Mouse (Mus musculus) neural tube, embryonic 15.5 days (tissue): Measurements from ENCODE around the gene Maip1. TPM values are rescaled to one million over a fixed set of nuclear protein-coding genes. Genes with fewer than 3 reads are reported as not detected.

ENCODE experiments used
- ATAC-seq: fragments of 200-750 bp; cut with Nextera tagmentation; 2 replicates; pipeline ENCODE4 v1.8.0; 2017; ENCODE audit warnings: mild to moderate bottlenecking, moderate TSS enrichment, moderate library complexity; ENCODE audit not compliant: low FRiP score
- H3K27ac ChIP-seq: fragments of 300-500 bp; sonication (generic); replicated peaks from 2 replicates; pipeline ENCODE4 v1.5.1; 2015; ENCODE audit warnings: mild to moderate bottlenecking, inconsistent platforms
- H3K27me3 ChIP-seq: fragments of 300-500 bp; sonication (generic); replicated peaks from 2 replicates; pipeline ENCODE4 v1.6.1; 2015; ENCODE audit warnings: inconsistent platforms
- H3K36me3 ChIP-seq: fragments of 300-500 bp; sonication (generic); 2 replicates; pipeline ENCODE4 v1.6.1; 2015; ENCODE audit warnings: inconsistent platforms
- H3K4me1 ChIP-seq: fragments of 300-500 bp; sonication (generic); 2 replicates; pipeline ENCODE4 v1.6.1; 2015; ENCODE audit warnings: inconsistent platforms
- H3K4me2 ChIP-seq: fragments of 300-500 bp; sonication (generic); 2 replicates; pipeline ENCODE4 v1.6.1; 2015; ENCODE audit warnings: inconsistent platforms, mild to moderate bottlenecking, moderate library complexity
- H3K4me3 ChIP-seq: fragments of 300-500 bp; sonication (generic); replicated peaks from 2 replicates; pipeline ENCODE4 v1.5.1; 2015; ENCODE audit warnings: mild to moderate bottlenecking, inconsistent platforms
- H3K9ac ChIP-seq: fragments of 300-500 bp; sonication (generic); replicated peaks from 2 replicates; pipeline ENCODE4 v1.6.1; 2015; ENCODE audit warnings: mild to moderate bottlenecking, inconsistent platforms
- H3K9me3 ChIP-seq: fragments of 300-500 bp; sonication (generic); replicated peaks from 2 replicates; pipeline ENCODE4 v1.6.1; 2016; ENCODE audit warnings: inconsistent platforms
- WGBS: fragments of 180-500 bp; shearing (Covaris S2); methylation state at CpG from one replicate; pipeline ENCODE4 v1.1.7; 2015; ENCODE audit warnings: mixed read lengths; 5-methylcytosine and 5-hydroxymethylcytosine counted together
- polyA plus RNA-seq: library from polyadenylated mRNA; unstranded; fragments of >200 nt; fragmentation: Nextera tagmentation; extraction: Ambion mirVana; gene quantifications from 2 replicates; pipeline ENCODE4 v1.2.1, GENCODE M21; 2015

Gene Maip1
- polyA plus RNA-seq, 1 experiment from 2014 or later: 18.1 TPM

DNA sequence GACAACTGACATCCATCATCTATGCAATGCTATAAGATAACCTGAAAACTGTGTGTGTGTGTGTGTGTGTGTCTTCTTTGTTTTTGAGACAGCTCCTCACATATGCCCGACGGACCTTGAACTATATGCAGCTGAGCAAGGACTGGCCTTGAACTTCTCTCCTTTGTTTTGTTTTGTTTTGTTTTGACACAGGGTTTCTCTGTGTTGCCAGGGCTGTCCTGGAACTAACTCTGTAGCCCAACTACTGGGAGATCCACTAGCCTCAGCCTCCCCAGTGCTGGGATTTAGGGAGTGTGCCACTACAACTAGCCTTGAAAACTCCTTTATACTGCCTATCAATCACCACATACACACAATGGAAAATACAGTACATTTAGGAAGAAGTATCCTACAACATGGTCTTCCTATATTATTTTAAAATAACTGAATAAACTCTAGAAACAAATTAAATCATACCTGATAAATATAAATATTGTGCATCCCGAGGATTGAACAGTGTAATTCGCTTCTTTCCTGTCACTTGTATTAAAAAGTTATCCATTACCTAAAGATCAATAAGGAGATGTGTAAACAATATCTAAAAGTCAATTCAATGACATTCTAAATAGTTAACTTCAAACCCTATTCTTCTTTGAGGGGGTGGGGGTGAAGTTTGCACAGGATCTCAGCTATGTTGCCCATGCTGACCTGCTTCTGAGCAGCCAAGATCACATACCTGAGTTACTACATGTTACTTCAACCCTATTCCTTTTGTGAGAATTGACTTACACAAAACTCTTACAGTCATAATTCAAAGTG lies 14.9 kb upstream of the Maip1 start:
- H3K27ac ChIP-seq: no peak overlapping the region
- 93% methylated on average over 4 of the region's 4 CpGs for WGBS
- H3K4me2 ChIP-seq: no peak overlapping the region
- H3K4me3 ChIP-seq: no peak overlapping the region
- no peak overlapping the region for H3K9ac ChIP-seq
- no peaks in the 10 kb centered on the region for H3K9me3 ChIP-seq
- H3K4me1 ChIP-seq: no peaks in the 10 kb centered on the region
- peaks cover 20% of the 10 kb centered on the region for H3K36me3 ChIP-seq
- no peaks in the 10 kb centered on the region for H3K27me3 ChIP-seq
- no peak for ATAC-seq

DNA sequence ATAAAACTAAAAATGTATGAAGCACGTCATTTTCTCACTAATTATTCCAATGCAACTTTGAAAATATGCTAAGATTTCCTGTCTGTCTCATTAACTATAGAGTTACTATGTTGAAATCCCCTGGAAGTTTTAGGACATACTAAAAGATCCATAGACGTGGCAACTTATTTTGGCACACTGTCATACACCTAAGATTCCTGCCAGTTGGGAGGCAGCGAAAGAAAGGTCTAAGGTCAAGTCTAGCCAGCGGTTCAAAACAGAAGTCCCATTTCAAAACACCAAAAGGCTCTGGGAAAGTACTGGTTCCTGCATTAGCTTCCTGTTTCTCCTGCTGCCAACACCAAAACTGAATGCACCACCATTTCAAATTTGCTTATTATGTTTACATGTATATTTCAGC lies 13.7 kb upstream of the Maip1 start:
- peaks cover 26% of the 10 kb centered on the region for H3K36me3 ChIP-seq
- no peaks in the 10 kb centered on the region for H3K27me3 ChIP-seq
- no peak overlapping the region for H3K4me3 ChIP-seq
- H3K9me3 ChIP-seq: no peaks in the 10 kb centered on the region
- no peak overlapping the region for H3K27ac ChIP-seq
- 86% methylated on average over 4 of the region's 4 CpGs for WGBS
- ATAC-seq: no peak
- no peak overlapping the region for H3K4me2 ChIP-seq
- no peak overlapping the region for H3K9ac ChIP-seq
- no peaks in the 10 kb centered on the region for H3K4me1 ChIP-seq

DNA sequence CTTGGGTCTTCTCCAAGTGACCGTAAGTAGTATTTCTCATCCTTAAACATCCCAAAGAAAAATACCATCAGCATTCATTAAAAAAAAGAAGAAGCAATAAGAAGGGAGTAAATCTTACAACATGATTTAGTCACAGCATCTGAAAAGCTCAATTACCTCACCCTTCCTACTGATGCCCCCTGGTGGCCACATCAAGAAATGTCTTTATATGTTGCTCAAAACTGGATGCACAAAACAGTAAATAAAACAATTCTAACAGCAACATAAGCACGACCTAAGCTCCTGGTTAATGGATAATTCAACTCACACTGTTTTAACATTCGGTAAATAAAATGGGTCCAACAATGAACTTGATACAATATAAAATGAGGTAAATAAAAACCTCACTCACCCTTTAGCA lies 12.1 kb upstream of the Maip1 start:
- Histone ChIP-seq H3K4me2 (no peak overlapping the region), H3K36me3 (peaks cover 29% of the 10 kb centered on the region), H3K4me3 (no peak overlapping the region), H3K9ac (no peak overlapping the region), H3K4me1 (no peaks in the 10 kb centered on the region), H3K27me3 (no peaks in the 10 kb centered on the region), H3K27ac (no peak overlapping the region), H3K9me3 (no peaks in the 10 kb centered on the region)
- ATAC-seq: no peak
- WGBS: 63% methylated on average over 3 of the region's 3 CpGs

DNA sequence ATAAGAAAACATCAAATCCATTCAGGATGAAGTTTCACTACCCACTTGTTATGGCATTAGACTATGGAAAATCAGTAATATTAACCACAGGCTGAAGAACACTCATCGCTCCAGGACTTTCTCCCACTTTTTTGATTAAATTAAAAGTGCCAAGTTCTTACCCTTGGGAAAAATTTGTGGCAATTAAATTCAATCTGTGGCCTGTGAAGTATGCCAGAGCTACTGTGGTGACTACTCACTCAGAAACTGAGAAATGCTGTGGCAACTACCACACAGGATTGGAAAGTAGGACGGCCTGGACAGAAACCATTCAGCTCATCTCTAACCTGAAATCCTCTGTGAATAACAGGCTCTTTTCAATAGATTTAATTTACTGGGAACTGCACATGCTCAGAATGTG lies 5.8 kb upstream of the Maip1 start:
- Histone ChIP-seq H3K27me3 (no peaks in the 10 kb centered on the region), H3K9me3 (no peaks in the 10 kb centered on the region), H3K4me2 (no peak overlapping the region), H3K4me3 (no peak overlapping the region), H3K9ac (no peak overlapping the region), H3K27ac (no peak overlapping the region), H3K36me3 (peaks cover 28% of the 10 kb centered on the region), H3K4me1 (peaks cover 7% of the 10 kb centered on the region)
- WGBS: 88% methylated on average over 2 of the region's 2 CpGs
- ATAC-seq: no peak

DNA sequence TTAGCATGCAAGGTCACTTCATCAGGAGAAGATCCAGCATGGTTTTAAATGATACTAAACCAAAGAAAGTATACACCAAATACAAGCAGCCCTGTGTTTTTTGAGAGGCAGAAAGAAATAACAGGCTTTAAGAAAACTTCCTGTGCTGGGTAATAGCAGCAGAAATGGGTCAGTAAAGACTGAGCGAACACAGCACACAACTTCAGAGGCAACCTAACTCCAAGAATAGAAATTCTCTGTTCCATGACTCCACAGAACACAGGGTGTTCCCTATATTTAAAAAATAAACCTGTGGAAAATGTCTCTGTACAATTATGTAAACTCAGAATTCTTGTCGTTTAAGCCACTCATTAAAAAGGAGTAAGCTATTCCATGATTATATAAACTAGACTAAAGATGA lies 5.3 kb upstream of the Maip1 start:
- Histone ChIP-seq H3K27me3 (no peaks in the 10 kb centered on the region), H3K9ac (no peak overlapping the region), H3K9me3 (no peaks in the 10 kb centered on the region), H3K36me3 (peaks cover 25% of the 10 kb centered on the region), H3K4me3 (no peak overlapping the region), H3K27ac (no peak overlapping the region), H3K4me1 (peaks cover 11% of the 10 kb centered on the region), H3K4me2 (no peak overlapping the region)
- 93% methylated on average over 2 of the region's 2 CpGs for WGBS
- no peak for ATAC-seq

DNA sequence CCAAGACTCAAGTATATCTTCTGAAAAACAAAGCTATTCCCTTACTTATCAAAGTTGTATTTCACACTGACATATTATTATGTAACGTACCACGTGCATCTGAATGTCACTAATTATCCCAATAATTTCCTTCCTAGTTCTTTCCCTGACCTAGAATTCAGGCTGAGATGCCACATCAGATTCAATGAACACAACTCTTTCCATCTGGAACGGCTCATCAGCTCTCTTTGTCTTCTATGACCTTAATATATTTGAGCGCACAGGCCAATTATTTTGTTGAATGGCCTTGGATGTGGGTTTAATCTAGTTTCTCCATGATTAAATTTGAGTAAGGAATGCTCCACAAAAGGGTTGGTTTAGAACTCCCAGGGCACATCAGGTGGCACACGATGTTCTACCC lies 4.0 kb upstream of the Maip1 start:
- Histone ChIP-seq H3K4me3 (no peak overlapping the region), H3K36me3 (peaks cover 19% of the 10 kb centered on the region), H3K27ac (no peak overlapping the region), H3K4me1 (peaks cover 12% of the 10 kb centered on the region), H3K27me3 (no peaks in the 10 kb centered on the region), H3K9ac (no peak overlapping the region), H3K9me3 (no peaks in the 10 kb centered on the region), H3K4me2 (no peak overlapping the region)
- WGBS: 89% methylated on average over 5 of the region's 5 CpGs
- ATAC-seq: no peak

DNA sequence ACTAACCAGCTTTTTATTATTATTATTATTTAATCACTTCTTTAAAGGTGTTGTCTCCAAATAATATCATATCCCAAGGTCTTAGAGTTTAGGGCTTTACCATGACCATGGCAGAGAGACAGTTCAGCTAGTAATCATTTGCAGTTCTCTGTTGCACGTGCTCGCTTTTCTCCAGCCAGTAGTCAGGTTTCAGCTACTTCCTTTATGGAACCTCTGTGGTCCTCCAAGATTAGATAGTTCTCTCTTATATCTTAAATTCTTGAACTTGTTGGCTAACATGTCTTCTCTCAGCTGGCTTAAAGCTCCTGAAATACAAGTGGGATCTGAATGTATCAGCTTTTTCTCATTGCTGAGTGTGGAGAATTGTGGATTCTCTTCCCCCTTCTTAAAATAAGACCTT lies 2.9 kb downstream of the Maip1 start:
- Histone ChIP-seq H3K27me3 (no peaks in the 10 kb centered on the region), H3K4me1 (peaks cover 35% of the 10 kb centered on the region), H3K9me3 (no peaks in the 10 kb centered on the region), H3K4me2 (peak overlapping the region; percentile 32), H3K9ac (no peak overlapping the region), H3K36me3 (peaks cover 19% of the 10 kb centered on the region), H3K4me3 (no peak overlapping the region), H3K27ac (no peak overlapping the region)
- no peak for ATAC-seq
- WGBS: 97% methylated on average over 2 of the region's 2 CpGs

DNA sequence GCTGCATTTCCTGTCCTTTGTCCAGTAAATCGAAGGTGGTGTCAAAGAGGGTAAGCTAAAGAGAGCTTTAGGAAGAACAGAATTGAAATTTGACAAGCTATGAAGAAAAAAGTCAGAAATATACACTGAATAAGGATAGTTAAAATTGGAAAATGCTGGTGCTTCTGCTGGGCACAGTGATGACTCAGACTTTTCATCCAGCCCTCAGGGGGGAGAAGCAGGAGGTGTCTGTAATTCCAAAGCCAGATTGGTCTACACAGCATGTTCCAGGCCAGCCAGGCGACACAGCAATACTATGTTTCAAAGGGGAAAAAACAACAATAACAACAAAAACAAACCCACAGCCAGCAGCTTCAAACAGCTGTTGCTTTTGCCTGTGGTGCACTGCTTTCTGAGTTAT lies 7.3 kb downstream of the Maip1 start:
- no peak overlapping the region for H3K9ac ChIP-seq
- H3K9me3 ChIP-seq: no peaks in the 10 kb centered on the region
- ATAC-seq: no peak
- no peak overlapping the region for H3K4me3 ChIP-seq
- no peaks in the 10 kb centered on the region for H3K27me3 ChIP-seq
- H3K27ac ChIP-seq: no peak overlapping the region
- peaks cover 11% of the 10 kb centered on the region for H3K4me1 ChIP-seq
- peaks cover 37% of the 10 kb centered on the region for H3K36me3 ChIP-seq
- 80% methylated on average over 2 of the region's 2 CpGs for WGBS
- no peak overlapping the region for H3K4me2 ChIP-seq

DNA sequence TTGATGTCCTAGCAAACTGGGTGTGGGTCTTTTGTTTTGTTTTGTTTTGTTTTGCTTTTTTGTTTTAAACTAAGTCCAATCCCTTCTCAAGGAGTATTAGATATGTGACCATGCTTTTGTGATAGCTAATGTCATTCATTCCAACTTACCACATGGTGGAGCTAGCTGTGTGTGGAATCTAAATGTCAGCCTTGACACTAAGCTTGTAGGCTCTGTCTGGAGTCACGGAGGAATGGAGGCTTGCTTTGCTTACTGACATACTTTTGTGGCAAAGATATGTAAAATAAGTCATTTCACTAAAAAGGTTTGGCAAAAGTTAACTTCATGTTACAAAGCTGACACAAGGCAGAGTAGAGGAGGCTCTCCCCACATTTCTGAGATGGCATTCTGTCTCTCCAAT lies 17.6 kb downstream of the Maip1 start:
- Histone ChIP-seq H3K9me3 (no peaks in the 10 kb centered on the region), H3K4me1 (peaks cover 6% of the 10 kb centered on the region), H3K4me3 (no peak overlapping the region), H3K27ac (no peak overlapping the region), H3K36me3 (no peaks in the 10 kb centered on the region), H3K4me2 (no peak overlapping the region), H3K27me3 (no peaks in the 10 kb centered on the region), H3K9ac (no peak overlapping the region)
- 10% methylated on average over 1 of the region's 1 CpGs for WGBS
- peak; percentile 69; the same call in 1 of the 2 replicates for ATAC-seq

DNA sequence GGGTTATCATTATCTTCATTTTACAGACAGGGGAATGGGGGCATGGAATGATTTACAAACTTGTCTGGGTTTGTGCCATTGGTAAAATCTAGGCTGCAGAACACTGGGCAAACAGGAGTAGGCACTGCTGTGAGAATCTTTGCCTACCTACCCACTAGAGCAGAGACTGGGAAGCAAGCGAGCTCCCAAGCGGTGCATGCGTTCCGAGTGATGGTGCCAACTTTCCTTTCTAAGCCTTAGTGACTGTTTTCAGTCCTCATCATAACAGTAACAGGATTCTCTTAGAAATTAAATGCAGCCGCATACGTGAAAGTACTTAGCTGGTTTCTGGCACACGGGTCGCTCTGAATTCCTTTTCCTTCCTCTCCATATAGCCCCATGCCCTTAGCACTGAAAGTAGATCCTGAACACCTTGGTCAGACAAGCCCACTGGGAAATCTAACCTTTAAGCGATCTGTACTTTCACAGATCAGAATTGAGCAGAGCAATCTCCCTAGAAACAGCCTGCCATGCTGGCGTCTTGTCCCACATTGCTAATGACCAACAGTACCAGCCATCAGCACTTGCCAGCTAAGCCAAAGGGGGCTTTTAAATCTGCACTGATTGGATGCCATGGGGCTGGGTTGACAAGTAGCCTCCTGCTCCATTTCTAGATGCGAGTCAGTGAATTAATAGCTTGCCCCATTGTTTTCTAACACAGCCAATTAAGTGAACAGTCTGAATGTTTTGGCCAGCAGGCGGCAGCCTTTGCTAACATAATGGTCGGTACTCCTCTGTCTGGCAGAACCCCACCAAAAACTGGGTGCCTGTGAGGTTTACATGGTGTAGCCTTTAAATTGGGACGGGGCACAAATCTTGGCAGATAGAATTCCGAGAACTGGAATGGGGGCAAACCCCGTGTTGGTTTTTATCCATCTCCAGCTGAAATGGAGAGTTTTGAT lies 22.5 kb downstream of the Maip1 start:
- 39% methylated on average over 16 of the region's 16 CpGs for WGBS
- ATAC-seq: peak; percentile 84
- H3K4me2 ChIP-seq: peak overlapping the region; percentile 56
- H3K9me3 ChIP-seq: no peaks in the 10 kb centered on the region
- H3K9ac ChIP-seq: peak overlapping the region; percentile 47
- H3K4me1 ChIP-seq: peaks cover 20% of the 10 kb centered on the region
- no peaks in the 10 kb centered on the region for H3K36me3 ChIP-seq
- H3K27me3 ChIP-seq: no peaks in the 10 kb centered on the region
- H3K4me3 ChIP-seq: peak overlapping the region; percentile 26
- peak overlapping the region; percentile 37; the same call in 1 of the 2 replicates for H3K27ac ChIP-seq

DNA sequence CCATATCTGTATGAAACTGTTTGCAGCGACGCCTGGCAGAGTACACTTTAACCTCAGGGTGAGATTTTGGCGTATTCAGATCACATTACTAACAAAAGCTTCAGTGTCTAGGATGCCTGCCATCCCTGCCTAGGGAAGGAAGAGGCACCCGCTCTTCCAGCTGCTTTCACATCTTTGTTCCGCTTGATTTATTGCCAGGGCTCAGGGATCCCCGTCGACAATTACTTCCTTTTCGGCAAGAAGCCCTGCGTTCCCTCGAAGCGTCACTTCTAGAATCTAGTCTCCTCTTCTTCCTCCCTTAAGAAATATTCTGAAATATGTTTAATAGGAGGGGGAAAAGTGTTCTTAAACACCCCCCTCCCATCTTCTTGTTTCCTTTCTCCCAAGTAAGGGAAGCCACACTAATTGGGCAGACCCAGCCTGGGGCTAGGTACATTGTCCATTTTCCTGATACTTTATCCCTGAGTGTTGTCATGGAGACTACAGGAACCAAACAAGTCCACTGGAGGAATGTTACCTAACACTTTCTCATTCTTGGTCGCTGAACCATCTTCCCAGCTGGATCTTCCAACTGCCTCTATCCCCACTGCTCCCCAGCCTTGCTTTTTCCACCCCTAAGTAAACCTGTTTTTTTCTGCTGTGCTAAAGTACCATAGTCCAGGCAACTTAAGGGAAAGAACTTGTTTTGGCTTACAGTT lies 23.8 kb downstream of the Maip1 start:
- H3K4me3 ChIP-seq: no peak overlapping the region
- H3K36me3 ChIP-seq: no peaks in the 10 kb centered on the region
- H3K27ac ChIP-seq: peak overlapping the region; percentile 1; the same call in 1 of the 2 replicates
- H3K27me3 ChIP-seq: no peaks in the 10 kb centered on the region
- H3K4me1 ChIP-seq: peaks cover 20% of the 10 kb centered on the region
- no peak overlapping the region for H3K9ac ChIP-seq
- peak overlapping the region; percentile 56 for H3K4me2 ChIP-seq
- ATAC-seq: peak; percentile 64; the same call in 1 of the 2 replicates
- no peaks in the 10 kb centered on the region for H3K9me3 ChIP-seq
- under 1% methylated on average over 12 of the region's 12 CpGs for WGBS
